Mouse (Mus musculus): Measurements from ENCODE around the gene Trp53rkb.

- TF ChIP-seq CTCF (conservative IDR thresholded peaks at IDR 0.05; ENCODE audit: insufficient read depth, insufficient read length, low read depth, low read length) (no peak), POLR2A (IDR thresholded peaks at IDR 0.05; ENCODE audit: low read depth, low read length) (no peak)
These were observed 34.4 kb upstream of the Trp53rkb start for GRCm38 (mm10) chr2:166757969-166758368.
